Mouse (Mus musculus) hindbrain, embryonic 11.5 days (tissue): Measurements from ENCODE around the gene Emc1. TPM values are rescaled to one million over a fixed set of nuclear protein-coding genes. Genes with fewer than 3 reads are reported as not detected.

Source experiments
- ATAC-seq: fragments of 200-750 bp; cut with Nextera tagmentation; 2 replicates; pipeline ENCODE4 v1.8.0; 2017; ENCODE audit warnings: mild to moderate bottlenecking, moderate TSS enrichment, moderate library complexity; ENCODE audit not compliant: low FRiP score
- DNase-seq: peaks from one replicate; pipeline ENCODE4 v3.0.0-alpha.2; 2015; ENCODE audit warnings: low spot score
- H3K27ac ChIP-seq: fragments of 300-500 bp; sonication (generic); 2 replicates; pipeline ENCODE4 v1.5.1; 2014; ENCODE audit warnings: mild to moderate bottlenecking, low read depth, low read length
- H3K27me3 ChIP-seq: fragments of 300-500 bp; sonication (generic); 2 replicates; pipeline ENCODE4 v1.6.1; 2014; ENCODE audit warnings: mild to moderate bottlenecking, low read length, moderate library complexity, mixed read lengths; ENCODE audit not compliant: control insufficient read depth, insufficient read depth
- H3K36me3 ChIP-seq: fragments of 300-500 bp; sonication (generic); 2 replicates; pipeline ENCODE4 v1.6.1; 2014; ENCODE audit warnings: mild to moderate bottlenecking, low read length, moderate library complexity, mixed read lengths; ENCODE audit not compliant: control insufficient read depth, insufficient read depth
- H3K4me1 ChIP-seq: fragments of 300-500 bp; sonication (generic); replicated peaks from 2 replicates; pipeline ENCODE4 v1.6.1; 2014; ENCODE audit warnings: low read length, mixed read lengths; ENCODE audit not compliant: control insufficient read depth, insufficient read depth
- H3K4me2 ChIP-seq: fragments of 300-500 bp; sonication (generic); replicated peaks from 2 replicates; pipeline ENCODE4 v1.6.1; 2014; ENCODE audit warnings: mild to moderate bottlenecking, low read depth, low read length
- H3K4me3 ChIP-seq: fragments of 300-500 bp; sonication (generic); 2 replicates; pipeline ENCODE4 v1.5.1; 2014; ENCODE audit warnings: low read depth, low read length
- H3K9ac ChIP-seq: fragments of 300-500 bp; sonication (generic); 2 replicates; pipeline ENCODE4 v1.6.1; 2014; ENCODE audit warnings: low read depth, low read length
- H3K9me3 ChIP-seq: fragments of 300-500 bp; sonication (generic); 2 replicates; pipeline ENCODE4 v1.6.1; 2016; ENCODE audit warnings: low read length; ENCODE audit not compliant: control insufficient read depth
- WGBS: fragments of 180-500 bp; shearing (Covaris S2); extraction: QIAGEN DNeasy Blood & Tissue Kit; methylation state at CpG from one replicate; pipeline ENCODE4 v1.1.7; 2014; 5-methylcytosine and 5-hydroxymethylcytosine counted together
- polyA plus RNA-seq: library from polyadenylated mRNA; unstranded; fragments of >200 nt; fragmentation: Nextera tagmentation; extraction: Ambion mirVana; gene quantifications from 2 replicates; pipeline ENCODE4 v1.2.1, GENCODE M21; 2014

The Emc1 gene
- polyA plus RNA-seq = 21.6 and 23.5 TPM in 2 replicates

- WGBS = 0% methylated on average over 60 of the region's 64 CpGs
- peak within 1 kb of the TSS; percentile 97 for H3K27ac ChIP-seq
- ATAC-seq = peak; percentile 94
- peak; percentile 86 for DNase-seq
- H3K4me3 ChIP-seq = peak within 1 kb of the TSS; percentile 65
- H3K4me1 ChIP-seq = peaks cover 6% of the 10 kb centered on the region
- no peaks in the 10 kb centered on the region for H3K9me3 ChIP-seq
- H3K9ac ChIP-seq = peak within 1 kb of the TSS; percentile 96
- H3K27me3 ChIP-seq = no peaks in the 10 kb centered on the region
- H3K36me3 ChIP-seq = peaks cover 6% of the 10 kb centered on the region; the same call in 1 of the 2 replicates
- H3K4me2 ChIP-seq = peak within 1 kb of the TSS; percentile 85
These were observed at the start of gene Emc1, which contains the start of the genes Mrto4 and Ubr4 for GRCm38 (mm10) chr4:139351931-139352711. Emc1 (plus strand) TSS chr4:139352587. Mrto4 (minus strand) TSS chr4:139352576. Ubr4 (plus strand) TSS chr4:139352609.

- Histone ChIP-seq H3K27me3 (no peaks in the 10 kb centered on the region), H3K36me3 (no peaks in the 10 kb centered on the region), H3K4me3 (no peak overlapping the region), H3K4me2 (no peak overlapping the region), H3K9ac (no peak overlapping the region), H3K27ac (no peak overlapping the region), H3K4me1 (no peaks in the 10 kb centered on the region; the same call in 1 of the 2 replicates), H3K9me3 (no peaks in the 10 kb centered on the region)
- no peak for ATAC-seq
- 93% methylated on average over 3 of the region's 3 CpGs for WGBS
- no peak for DNase-seq
These were observed 46.9 kb upstream of the Emc1 start for GRCm38 (mm10) chr4:139305521-139305920.

DNA sequence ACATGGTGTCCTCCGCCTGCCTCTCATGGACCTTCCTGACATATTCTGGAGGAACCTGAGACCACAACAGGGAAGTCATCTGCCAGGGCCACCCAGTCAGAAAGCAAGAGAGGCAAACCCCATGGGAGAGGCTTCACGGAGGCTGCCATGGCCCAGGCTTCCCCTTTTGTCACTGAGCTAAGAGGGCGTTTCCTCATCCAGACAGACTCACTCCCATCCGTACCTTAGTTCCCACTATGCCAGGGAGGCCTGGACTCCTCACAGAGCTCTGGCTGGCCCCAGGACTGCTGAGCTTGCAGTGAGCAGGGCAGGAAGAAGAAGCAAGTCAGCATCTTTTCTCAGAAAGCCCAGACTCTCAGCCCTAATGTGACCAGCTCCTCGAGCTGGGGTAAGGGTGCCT lies 44.5 kb upstream of the Emc1 start:
- 85% methylated on average over 5 of the region's 5 CpGs for WGBS
- no peak overlapping the region for H3K4me2 ChIP-seq

GRCm38 (mm10) chr4:139309651-139310050 lies 42.7 kb upstream of the Emc1 start:
- H3K4me3 ChIP-seq = peak overlapping the region; percentile 64
- 24% methylated on average over 6 of the region's 6 CpGs for whole genome bisulfite sequencing

More for the DNA sequence above, 44.5 kb upstream of the Emc1 start:
- DNase-seq (no peak), ATAC-seq (no peak)
- Histone ChIP-seq H3K27ac (no peak overlapping the region), H3K36me3 (no peaks in the 10 kb centered on the region), H3K9ac (no peak overlapping the region), H3K4me1 (peaks cover 6% of the 10 kb centered on the region), H3K9me3 (no peaks in the 10 kb centered on the region), H3K4me3 (no peak overlapping the region), H3K27me3 (peaks cover 6% of the 10 kb centered on the region; the same call in 1 of the 2 replicates)

DNA sequence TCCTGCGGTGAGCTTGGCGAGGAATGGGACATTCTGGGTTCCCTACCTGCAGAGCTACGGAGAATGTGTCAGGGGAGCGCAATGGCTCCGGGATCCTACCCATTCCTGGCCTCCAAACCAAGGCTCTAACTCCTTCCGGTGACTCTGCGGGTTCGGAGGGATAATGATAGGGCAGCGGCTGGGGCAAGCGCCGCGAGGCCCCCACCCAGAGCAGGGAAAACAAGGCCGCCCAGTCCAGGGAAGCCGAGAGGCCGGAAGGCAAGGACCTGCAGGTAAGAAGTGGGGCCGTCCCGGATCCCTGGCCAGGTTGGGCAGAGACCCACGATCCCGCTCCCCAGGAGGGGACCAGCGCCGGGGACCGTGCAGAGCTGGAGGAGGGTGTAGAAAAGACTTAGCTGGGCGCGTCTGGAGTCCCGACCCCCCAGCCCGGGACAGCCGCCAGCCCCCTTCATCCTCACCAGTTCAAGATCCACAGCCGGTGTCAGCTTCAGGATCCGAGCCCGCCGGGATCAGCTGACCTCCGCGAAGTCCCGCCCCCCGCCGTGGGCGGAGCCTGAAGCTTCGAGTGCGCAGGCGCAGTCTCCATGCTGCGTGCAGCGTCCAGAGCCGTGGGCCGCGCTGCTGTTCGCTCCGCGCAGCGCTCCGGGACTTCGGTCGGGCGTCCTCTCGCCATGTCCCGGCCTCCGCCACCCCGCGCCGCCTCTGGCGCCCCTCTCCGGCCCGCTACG lies 42.1 kb upstream of the Emc1 start, which contains the start of the genes Pqlc2 and Akr7a5:
Gene Pqlc2 (minus strand): TSS at position 538 of the 728 bp plus-strand sequence.
Gene Akr7a5 (plus strand): TSS at position 574 of the 728 bp plus-strand sequence.
- Histone ChIP-seq H3K36me3 (no peaks in the 10 kb centered on the region), H3K27ac (0 out of 2 replicates have a peak within 1 kb of the TSS, but pooled peaks have one; percentile 2), H3K9me3 (no peaks in the 10 kb centered on the region), H3K4me1 (peaks cover 6% of the 10 kb centered on the region), H3K9ac (peak within 1 kb of the TSS; percentile 77), H3K4me3 (peak within 1 kb of the TSS; percentile 64), H3K4me2 (peak within 1 kb of the TSS; percentile 83), H3K27me3 (peaks cover 6% of the 10 kb centered on the region; the same call in 1 of the 2 replicates)
- peak; percentile 99 for DNase-seq
- peak; percentile 89 for ATAC-seq
- 1% methylated on average over 50 of the region's 63 CpGs for WGBS

More at GRCm38 (mm10) chr4:139309651-139310050, 42.7 kb upstream of the Emc1 start:
- H3K9me3 ChIP-seq = no peaks in the 10 kb centered on the region
- no peak overlapping the region for H3K27ac ChIP-seq
- ATAC-seq (no peak), DNase-seq (no peak)
- peaks cover 6% of the 10 kb centered on the region for H3K4me1 ChIP-seq
- H3K27me3 ChIP-seq = peaks cover 6% of the 10 kb centered on the region; the same call in 1 of the 2 replicates
- H3K9ac ChIP-seq = peak overlapping the region; percentile 77
- no peaks in the 10 kb centered on the region for H3K36me3 ChIP-seq
- H3K4me2 ChIP-seq = peak overlapping the region; percentile 83

DNA sequence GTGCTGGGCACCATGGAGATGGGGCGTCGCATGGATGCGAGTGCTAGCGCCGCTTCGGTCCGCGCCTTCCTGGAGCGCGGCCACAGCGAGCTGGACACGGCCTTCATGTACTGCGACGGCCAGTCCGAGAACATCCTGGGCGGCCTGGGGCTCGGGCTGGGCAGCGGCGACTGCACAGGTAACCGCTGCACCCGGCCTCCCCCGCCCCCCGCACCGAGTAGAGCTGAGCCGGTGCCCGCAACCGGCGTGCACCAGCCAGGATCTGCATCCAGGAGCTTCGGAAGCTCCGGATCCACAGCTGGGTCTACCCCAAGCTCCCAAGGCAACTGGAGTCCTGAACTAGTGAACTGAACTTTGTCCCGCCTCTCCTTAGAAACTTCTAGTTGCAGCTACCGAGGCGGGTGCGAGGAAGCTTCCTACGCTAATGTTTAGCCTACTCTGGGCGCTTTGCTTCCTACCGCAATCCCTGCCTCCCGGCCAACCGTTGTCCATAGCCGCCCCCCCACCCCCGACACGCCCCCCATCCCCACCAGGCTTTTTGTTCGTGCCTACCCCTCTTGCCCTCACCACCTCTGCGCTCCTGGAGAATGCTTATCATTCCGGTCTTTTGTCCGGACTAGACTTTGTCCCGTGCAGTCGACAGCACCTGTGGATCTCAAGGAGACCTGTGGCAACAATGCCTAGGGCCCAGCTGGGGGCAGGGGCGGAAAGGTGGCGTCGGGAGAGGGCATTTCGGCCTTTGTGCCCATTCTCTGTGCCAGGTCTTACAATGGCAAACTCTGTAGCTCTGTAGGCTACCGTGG lies 41.3 kb upstream of the Emc1 start:
- peak; percentile 25 for DNase-seq
- under 1% methylated on average over 51 of the region's 53 CpGs for WGBS
- peak overlapping the region; percentile 83 for H3K4me2 ChIP-seq
- 0 out of 2 replicates have a peak overlapping the region, but pooled peaks have one; percentile 2 for H3K27ac ChIP-seq
- H3K4me1 ChIP-seq = peaks cover 6% of the 10 kb centered on the region
- H3K9ac ChIP-seq = peak overlapping the region; percentile 77
- H3K9me3 ChIP-seq = no peaks in the 10 kb centered on the region
- H3K27me3 ChIP-seq = peaks cover 6% of the 10 kb centered on the region; the same call in 1 of the 2 replicates
- peak overlapping the region; percentile 64 for H3K4me3 ChIP-seq
- H3K36me3 ChIP-seq = no peaks in the 10 kb centered on the region
- peak; percentile 83 for ATAC-seq

GRCm38 (mm10) chr4:139311707-139312106 lies 40.7 kb upstream of the Emc1 start:
- Histone ChIP-seq H3K4me3 (peak overlapping the region; percentile 64), H3K9me3 (no peaks in the 10 kb centered on the region), H3K4me2 (peak overlapping the region; percentile 83), H3K27me3 (peaks cover 6% of the 10 kb centered on the region; the same call in 1 of the 2 replicates), H3K4me1 (peaks cover 6% of the 10 kb centered on the region), H3K36me3 (no peaks in the 10 kb centered on the region), H3K9ac (peak overlapping the region; percentile 77), H3K27ac (no peak overlapping the region)
- no peak for ATAC-seq
- 25% methylated on average over 14 of the region's 14 CpGs for WGBS
- no peak for DNase-seq

GRCm38 (mm10) chr4:139312632-139313031 lies 39.8 kb upstream of the Emc1 start:
- Histone ChIP-seq H3K36me3 (no peaks in the 10 kb centered on the region), H3K27ac (no peak overlapping the region), H3K4me2 (no peak overlapping the region), H3K9ac (no peak overlapping the region), H3K9me3 (no peaks in the 10 kb centered on the region), H3K4me3 (no peak overlapping the region), H3K27me3 (peaks cover 6% of the 10 kb centered on the region; the same call in 1 of the 2 replicates), H3K4me1 (peaks cover 6% of the 10 kb centered on the region)
- peak; percentile 57 for DNase-seq
- WGBS = 60% methylated on average over 4 of the region's 4 CpGs
- ATAC-seq = no peak
